Mouse (Mus musculus) left cerebral cortex, adult 2 months (tissue): ENCODE measurements at regions not wholly inside any gene's neighbourhood (a gene's known extent, or its start where the extent isn't known, plus 50 kb on each side); places are given as distances from the start of the nearest gene placed in this dataset.

Source experiments
- DNase-seq, 2 experiments: peaks; one replicate each; pipeline ENCODE4 v3.0.0; 2021 to 2022; ENCODE audit warnings: low spot score in 2 of 2, mixed read lengths in 1 of 2; ENCODE audit errors: extremely low spot score in 1 of 2
- H3K27ac ChIP-seq: fragments of 200-600 bp; 2 replicates; pipeline ENCODE4 v1.8.1; 2022
- H3K4me3 ChIP-seq: fragments of 200-600 bp; 2 replicates; pipeline ENCODE4 v1.8.1; 2022
- CTCF ChIP-seq: fragments of 200-600 bp; IDR thresholded peaks from 2 replicates; pipeline ENCODE4 v1.8.1; 2022; ENCODE audit warnings: antibody characterized with exemption, mild to moderate bottlenecking, moderate library complexity
- intact Hi-C: fragments of 180-260 bp; cut with DNase I; formaldehyde crosslinking; loops from one replicate; pipeline ENCODE4 v1.15.1; 2025

DNA sequence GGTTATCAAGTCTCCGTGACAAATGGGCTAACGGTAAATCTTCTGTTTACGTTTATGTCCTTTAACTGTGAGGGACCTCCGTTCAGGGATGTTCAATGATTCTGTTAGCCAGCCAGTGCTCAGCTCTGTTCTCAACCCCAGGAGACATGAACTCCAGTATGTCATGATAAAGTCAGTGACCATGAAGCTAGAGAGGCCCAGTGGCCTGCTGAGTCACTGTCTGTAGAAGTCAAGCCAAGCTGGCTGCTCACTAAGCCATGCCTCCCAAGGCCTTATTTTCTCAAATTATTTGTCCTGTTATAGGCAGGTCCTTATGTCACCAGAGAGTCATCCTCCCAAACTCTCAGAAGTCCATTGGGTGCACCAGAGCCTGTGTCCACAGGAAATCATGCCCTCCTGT is 252.9 kb downstream of the Cog6 start:
- intact Hi-C loops = no loop called here
- no peak for TF ChIP-seq CTCF
- no peak for DNase-seq
- Histone ChIP-seq H3K4me3 (no peak overlapping the region), H3K27ac (no peak overlapping the region)

DNA sequence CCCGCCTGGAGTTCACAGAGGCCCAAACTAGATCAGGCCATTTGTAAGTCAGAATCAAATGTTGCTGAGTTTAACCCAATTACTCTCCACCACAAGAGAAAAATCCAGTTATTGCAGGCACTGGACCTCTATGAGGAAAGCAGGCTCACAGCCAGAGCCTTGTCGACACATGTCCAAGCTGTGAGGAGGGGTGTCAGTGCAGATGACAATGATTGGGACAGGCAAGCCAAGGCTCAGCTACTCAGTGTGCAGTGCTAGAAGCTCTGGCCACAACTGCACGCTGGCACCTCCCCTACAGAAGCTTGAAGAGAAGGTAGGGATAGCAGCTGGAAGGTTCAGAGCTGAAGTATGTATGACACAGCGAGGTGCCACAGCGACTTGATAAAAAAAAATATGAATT is 253.4 kb downstream of the Cog6 start:
- intact Hi-C loops = no loop called here
- TF ChIP-seq CTCF = no peak
- Histone ChIP-seq H3K27ac (no peak overlapping the region), H3K4me3 (no peak overlapping the region)
- DNase-seq = no peak

DNA sequence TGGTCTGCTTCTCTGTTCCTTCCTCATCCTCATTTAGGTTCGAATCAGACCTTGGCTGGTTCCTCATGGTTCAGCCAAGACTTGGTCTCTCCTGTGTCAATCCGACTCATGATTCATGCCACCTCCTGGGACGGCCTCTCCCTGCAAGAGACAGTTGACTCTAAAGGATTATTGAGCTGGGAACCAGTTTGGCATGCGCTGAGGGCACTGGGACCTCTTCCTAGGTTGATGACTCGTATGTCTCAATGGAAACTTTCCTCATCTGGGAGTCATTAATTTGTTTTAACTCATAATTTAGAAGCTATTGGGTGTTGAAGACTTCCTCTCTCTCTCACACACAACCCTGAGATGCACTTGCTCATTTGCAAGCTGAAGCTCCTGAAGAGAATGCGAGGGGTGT is 254.5 kb downstream of the Cog6 start:
- intact Hi-C loops = no loop called here
- no peak overlapping the region for H3K4me3 ChIP-seq
- H3K27ac ChIP-seq = no peak overlapping the region
- no peak for DNase-seq
- no peak for TF ChIP-seq CTCF

DNA sequence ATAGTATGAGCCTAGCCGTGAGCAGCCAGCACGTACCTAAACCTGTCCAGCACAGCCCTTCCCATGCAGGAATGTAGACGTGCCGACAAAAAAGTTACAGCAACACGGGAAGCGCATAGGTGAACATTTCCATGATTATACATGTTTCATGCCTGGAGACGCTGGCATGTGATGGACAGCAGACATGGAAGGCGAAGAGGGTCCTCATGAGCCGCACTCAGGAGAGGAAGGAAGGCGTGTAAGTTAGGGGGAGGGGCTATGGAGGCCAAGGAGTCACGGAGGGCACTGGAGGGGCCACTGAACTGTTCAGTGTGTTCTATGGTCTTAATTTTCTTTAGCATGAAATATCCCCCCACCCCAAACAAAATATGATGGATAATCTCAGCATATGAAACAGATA is 257.2 kb downstream of the Cog6 start:
- Histone ChIP-seq H3K4me3 (no peak overlapping the region), H3K27ac (no peak overlapping the region)
- TF ChIP-seq CTCF = no peak
- no peak for DNase-seq
- intact Hi-C loops = loop anchor here (2.0 to 5.0 kb wide), 2 partner anchors 158 to 497 kb away; no protein-coding TSS in a partner anchor

DNA sequence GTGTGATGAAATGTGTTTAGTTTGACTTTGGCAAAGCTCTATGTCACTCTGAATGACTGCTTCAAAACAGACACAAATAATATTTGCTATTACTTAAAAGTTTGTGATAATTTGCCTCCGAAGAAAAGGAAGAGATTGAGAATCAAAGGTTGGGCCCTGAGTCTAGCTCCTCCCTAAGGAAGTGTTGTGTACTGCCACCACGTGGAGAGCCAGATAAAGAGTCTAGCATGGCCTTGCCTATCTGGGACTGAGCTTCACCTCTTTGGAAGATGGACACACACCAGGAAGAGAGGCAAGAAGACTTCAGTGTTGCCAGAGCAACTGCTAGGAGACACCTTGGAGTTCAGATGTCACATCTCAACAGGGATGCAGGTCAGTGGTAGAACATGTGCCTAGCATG is 258.5 kb downstream of the Cog6 start:
- TF ChIP-seq CTCF = peak; percentile 72
- Histone ChIP-seq H3K27ac (no peak overlapping the region), H3K4me3 (no peak overlapping the region)
- intact Hi-C loops = loop anchor here (2.0 to 5.0 kb wide), 2 partner anchors 156 to 496 kb away; no protein-coding TSS in a partner anchor
- DNase-seq = peak; percentile 18 to 29

DNA sequence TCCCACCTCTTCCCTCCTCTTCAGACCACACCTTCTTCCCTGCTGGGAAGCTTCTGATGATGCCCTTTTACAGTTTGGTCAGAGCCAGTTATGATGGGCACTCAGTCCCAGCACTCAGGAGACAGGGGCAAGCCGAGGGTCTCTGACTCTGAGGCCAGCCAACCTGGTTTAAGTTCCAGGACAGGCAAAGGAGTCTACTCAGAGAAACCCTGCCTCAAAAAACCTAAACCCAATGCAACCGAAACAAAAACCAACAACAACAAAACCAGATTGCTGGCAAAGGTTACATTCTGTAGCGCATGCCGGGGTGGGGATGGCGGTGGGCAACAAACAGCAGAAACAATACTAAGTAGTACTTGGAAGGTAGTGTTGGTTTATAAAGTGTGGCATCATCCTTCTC is 260.2 kb downstream of the Cog6 start:
- Histone ChIP-seq H3K4me3 (no peak overlapping the region), H3K27ac (no peak overlapping the region)
- intact Hi-C loops = loop anchor here (5.0 kb wide), 1 partner anchor 155 kb away; no protein-coding TSS in a partner anchor
- DNase-seq = no peak
- no peak for TF ChIP-seq CTCF

DNA sequence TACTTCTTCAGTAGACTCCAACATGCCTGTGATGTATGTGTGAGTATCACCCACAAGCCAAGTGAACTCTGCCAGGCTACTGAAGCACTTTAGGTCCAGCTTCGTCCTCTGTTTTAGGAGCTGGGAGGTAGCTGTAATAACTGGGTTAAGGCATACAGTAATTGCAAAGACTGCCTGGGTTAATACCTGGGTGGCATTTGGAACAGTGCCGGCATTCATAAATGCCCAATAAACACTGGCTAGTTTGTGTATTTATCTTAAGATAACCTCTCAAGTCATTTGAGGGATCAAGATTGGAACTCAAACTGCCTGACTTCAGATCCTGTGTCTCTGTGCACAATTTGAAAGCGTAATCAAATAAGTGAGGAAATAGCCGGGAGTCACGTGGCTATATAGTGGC is 261.0 kb downstream of the Cog6 start:
- no peak for TF ChIP-seq CTCF
- H3K4me3 ChIP-seq = no peak overlapping the region
- no peak overlapping the region for H3K27ac ChIP-seq
- intact Hi-C loops = loop anchor here (5.0 kb wide), 1 partner anchor 154 kb away; no protein-coding TSS in a partner anchor
- no peak for DNase-seq

DNA sequence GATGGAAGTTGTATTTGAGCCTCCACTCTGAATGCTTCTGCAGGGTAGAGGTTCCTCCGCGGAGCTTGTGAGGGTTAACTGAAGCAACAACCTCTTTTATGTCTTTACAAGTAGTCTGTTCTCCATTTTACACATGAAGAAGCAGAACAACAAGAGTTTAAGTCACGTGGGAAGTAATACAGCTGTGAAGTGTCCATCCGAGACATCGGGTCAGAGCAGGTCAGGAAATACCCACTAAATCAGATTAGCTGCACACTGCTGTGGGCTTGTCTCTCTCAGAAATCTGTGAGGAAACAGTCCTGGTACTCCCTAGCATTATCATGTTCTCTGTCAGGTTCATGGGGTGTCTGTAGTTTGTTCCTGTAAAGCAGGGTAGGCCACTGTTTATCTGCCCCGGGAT is 262.1 kb downstream of the Cog6 start:
- intact Hi-C loops = loop anchor here (5.0 kb wide), 1 partner anchor 153 kb away; no protein-coding TSS in a partner anchor
- Histone ChIP-seq H3K4me3 (no peak overlapping the region), H3K27ac (no peak overlapping the region)
- no peak for DNase-seq
- no peak for TF ChIP-seq CTCF

DNA sequence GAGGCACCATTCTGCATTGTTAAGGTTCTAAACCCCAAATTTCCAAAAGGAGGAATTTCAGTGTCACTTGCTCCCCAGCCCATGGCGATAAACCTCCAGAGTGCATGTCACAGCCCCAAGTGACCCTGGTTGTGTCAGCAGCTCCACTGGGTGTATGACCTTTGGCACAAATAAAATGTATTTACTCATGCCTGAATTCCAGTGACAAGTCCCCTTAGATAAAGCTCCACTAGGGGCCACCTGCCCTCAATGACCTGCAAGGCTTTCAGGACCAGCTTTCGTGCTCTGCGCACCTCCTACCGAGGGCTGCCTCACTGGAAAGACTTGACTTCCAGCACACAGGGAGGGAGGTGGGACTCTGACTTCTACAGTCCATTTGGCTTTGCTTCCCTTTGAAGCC is 262.6 kb downstream of the Cog6 start:
- no peak for TF ChIP-seq CTCF
- Histone ChIP-seq H3K27ac (no peak overlapping the region), H3K4me3 (no peak overlapping the region)
- intact Hi-C loops = no loop called here
- no peak for DNase-seq

DNA sequence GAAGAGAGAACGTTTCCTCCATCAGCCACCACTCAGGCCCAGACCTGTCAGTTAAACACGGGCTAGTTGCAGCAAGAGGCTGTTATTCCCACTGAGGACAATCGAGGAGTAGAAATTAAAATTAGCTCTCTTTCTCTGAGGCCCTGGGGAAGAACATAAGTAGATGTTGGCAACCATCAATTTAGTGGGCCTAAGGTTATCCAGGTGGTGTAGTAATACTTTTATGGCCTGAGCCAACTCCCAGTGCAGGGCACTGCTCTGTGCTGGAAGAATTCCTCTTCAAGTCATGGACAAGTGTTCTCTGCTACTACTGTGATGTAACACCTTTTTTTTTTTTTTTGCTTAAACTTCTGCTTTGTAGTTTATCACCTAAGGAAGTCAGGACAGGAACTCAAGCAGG is 270.1 kb downstream of the Cog6 start:
- H3K27ac ChIP-seq = no peak overlapping the region
- intact Hi-C loops = no loop called here
- H3K4me3 ChIP-seq = no peak overlapping the region
- DNase-seq = no peak
- no peak for TF ChIP-seq CTCF

DNA sequence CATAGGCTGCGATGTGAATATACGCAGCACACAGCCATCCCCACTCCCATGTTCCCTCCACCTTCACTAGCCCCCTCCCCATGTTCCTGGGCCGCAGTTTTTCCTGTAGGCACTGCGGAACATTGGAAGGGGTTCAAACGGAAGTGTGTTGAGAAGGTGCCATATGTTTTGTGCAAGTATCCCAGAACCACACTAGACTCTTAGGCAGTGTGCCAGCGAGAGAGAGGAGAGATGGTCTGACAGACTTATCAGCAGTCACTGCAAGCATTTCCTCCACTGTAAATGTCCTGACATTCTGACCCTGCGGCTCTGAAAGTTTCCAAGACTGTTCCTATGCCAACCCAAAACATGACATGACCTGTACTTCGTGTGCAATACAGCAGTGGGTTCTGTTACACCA is 272.7 kb downstream of the Cog6 start:
- no peak for DNase-seq
- no peak for TF ChIP-seq CTCF
- no peak overlapping the region for H3K27ac ChIP-seq
- intact Hi-C loops = no loop called here
- H3K4me3 ChIP-seq = no peak overlapping the region

DNA sequence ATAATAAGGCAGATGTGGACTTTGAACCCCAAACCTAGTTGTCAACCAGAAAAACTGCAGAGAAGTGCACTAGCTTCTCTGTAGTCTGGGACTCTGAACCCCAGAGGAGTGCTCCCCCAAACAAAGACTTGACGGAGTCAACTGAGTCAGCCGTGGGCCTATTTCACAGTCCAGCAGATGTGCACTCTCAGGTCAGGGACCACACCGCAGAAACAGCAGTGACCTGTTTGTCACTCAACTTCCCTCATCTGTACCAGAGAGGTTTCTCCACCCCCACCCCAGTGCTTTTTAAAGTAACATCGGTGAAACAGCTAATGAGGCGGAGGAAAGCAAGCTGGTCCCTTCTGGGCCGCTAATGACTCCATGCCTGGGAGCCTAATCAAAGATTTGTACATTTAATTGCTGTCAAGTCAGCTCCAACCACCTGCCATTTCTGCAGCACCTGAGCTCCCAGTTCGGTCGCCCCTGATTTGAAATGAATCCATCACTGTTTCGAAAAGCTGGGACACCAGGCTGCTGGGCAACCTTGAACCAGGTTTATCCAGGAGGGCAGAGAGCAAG is 276.5 kb downstream of the Cog6 start:
- Histone ChIP-seq H3K27ac (no peak overlapping the region), H3K4me3 (no peak overlapping the region)
- DNase-seq = no peak
- intact Hi-C loops = no loop called here
- TF ChIP-seq CTCF = no peak

DNA sequence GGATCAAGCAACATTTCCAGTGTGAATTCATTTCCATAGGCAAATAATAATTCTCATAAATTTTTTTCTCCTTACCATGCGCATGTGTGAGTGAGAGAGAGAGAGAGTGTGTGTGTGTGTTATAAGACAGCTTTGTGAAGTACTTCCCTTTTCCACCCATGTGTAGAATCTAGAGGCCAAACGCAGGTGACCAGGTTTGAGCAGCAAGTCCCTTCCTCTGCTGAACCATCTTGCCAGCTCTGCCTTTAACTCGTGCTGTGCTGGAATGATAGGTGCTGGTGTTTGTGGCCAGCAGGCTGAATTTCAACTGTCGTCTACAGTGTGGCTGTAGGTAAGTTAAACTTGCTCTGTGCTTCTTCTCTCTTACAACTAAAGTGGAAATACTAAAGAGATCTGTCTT is 277.5 kb downstream of the Cog6 start:
- no peak for TF ChIP-seq CTCF
- DNase-seq = no peak

More for the DNA sequence above, 277.5 kb downstream of the Cog6 start:
- Histone ChIP-seq H3K27ac (no peak overlapping the region), H3K4me3 (no peak overlapping the region)
- intact Hi-C loops = loop anchor here (2.0 kb wide), 1 partner anchor 67 kb away; no protein-coding TSS in a partner anchor
